Comparison of ENCODE assay signal across 16 mouse cellular contexts in genomic region chr13:58232070-58232469, GRCm38 (mm10).
"Had no signal": no experiment of that assay in that cellular context is flagged by ENCODE, and none has a peak within 500 bp of the region (broad histone marks: within the 10 kb centered on the region; RNA-seq: fewer than 3 reads in every experiment).

No protein-coding gene starts in this region.

- H3K27me3 ChIP-seq: heart, embryonic 12.5 days; heart, embryonic 13.5 days; heart, embryonic 15.5 days; hindbrain, embryonic 12.5 days; hindbrain, embryonic 13.5 days; hindbrain, embryonic 15.5 days; intestine, embryonic 15.5 days; kidney, embryonic 15.5 days had no signal

- H3K4me1 ChIP-seq: heart, embryonic 10.5 days; heart, embryonic 12.5 days; heart, embryonic 13.5 days; heart, embryonic 15.5 days; hindbrain, embryonic 10.5 days; hindbrain, embryonic 12.5 days; hindbrain, embryonic 13.5 days; hindbrain, embryonic 15.5 days; intestine, embryonic 15.5 days; kidney, embryonic 15.5 days had no signal

- H3K36me3 ChIP-seq: intestine, embryonic 15.5 days had no signal

- H3K9me3 ChIP-seq: heart, embryonic 10.5 days; heart, embryonic 15.5 days; hindbrain, embryonic 13.5 days; hindbrain, embryonic 15.5 days; intestine, embryonic 15.5 days had no signal

- H3K27ac ChIP-seq: heart, embryonic 10.5 days; heart, embryonic 13.5 days; heart, embryonic 15.5 days; hindbrain, embryonic 10.5 days; hindbrain, embryonic 12.5 days; hindbrain, embryonic 13.5 days; hindbrain, embryonic 14.5 days; hindbrain, embryonic 15.5 days; hindbrain, postnatal 0 days; intestine, embryonic 15.5 days; kidney, embryonic 15.5 days; kidney, postnatal 0 days; layer of hippocampus, adult 2 months had no signal

- H3K4me3 ChIP-seq: heart, embryonic 10.5 days; heart, embryonic 12.5 days; heart, embryonic 13.5 days; heart, embryonic 15.5 days; hindbrain, embryonic 10.5 days; hindbrain, embryonic 12.5 days; hindbrain, embryonic 13.5 days; hindbrain, embryonic 15.5 days; intestine, embryonic 15.5 days; kidney, embryonic 15.5 days; layer of hippocampus, adult 2 months had no signal

- H3K4me2 ChIP-seq: heart, embryonic 11.5 days; heart, embryonic 12.5 days; heart, embryonic 13.5 days; heart, embryonic 15.5 days; hindbrain, embryonic 12.5 days; hindbrain, embryonic 13.5 days; hindbrain, embryonic 14.5 days; hindbrain, embryonic 15.5 days; intestine, embryonic 15.5 days; kidney, embryonic 15.5 days had no signal

- H3K9ac ChIP-seq: heart, embryonic 12.5 days; heart, embryonic 13.5 days; heart, embryonic 15.5 days; hindbrain, embryonic 12.5 days; hindbrain, embryonic 13.5 days; hindbrain, embryonic 14.5 days; hindbrain, embryonic 15.5 days; intestine, embryonic 15.5 days; kidney, embryonic 15.5 days had no signal

- ATAC-seq: hindbrain, embryonic 16.5 days; hindbrain, postnatal 0 days; intestine, embryonic 15.5 days had no signal
